Mouse (Mus musculus) large intestine, adult 2 months (tissue): Measurements from ENCODE around the gene Dusp1. TPM values are rescaled to one million over a fixed set of nuclear protein-coding genes. Genes with fewer than 3 reads are reported as not detected.

ENCODE experiments used
- DNase-seq: peaks from one replicate; pipeline ENCODE4 v3.0.0-alpha.2; 2012; ENCODE audit warnings: low read depth, low spot score
- WGBS: fragments of 180-500 bp; shearing (Covaris S2); methylation state at CpG from one replicate; pipeline ENCODE4 v1.1.7; 2018; 5-methylcytosine and 5-hydroxymethylcytosine counted together
- polyA plus RNA-seq: library from polyadenylated mRNA; depleted of rRNA; stranded (reverse); fragments of >200 nt; gene quantifications from 2 replicates; pipeline ENCODE4 v1.2.3, GENCODE M21; 2012; rRNA removed

The Dusp1 gene
- 23.4 and 33.5 TPM in 2 replicates for polyA plus RNA-seq

- under 1% methylated on average over 25 of the region's 25 CpGs for WGBS
- DNase-seq, result no peak
Measured at GRCm38 (mm10) chr17:26561651-26562181, at the start of gene Dusp1. Dusp1 (minus strand) TSS chr17:26562128.

GRCm38 (mm10) chr17:26611328-26611727 is 49.4 kb upstream of the Dusp1 start:
- 62% methylated on average over 7 of the region's 7 CpGs for WGBS
- no peak for DNase-seq

GRCm38 (mm10) chr17:26609820-26610219 is 47.9 kb upstream of the Dusp1 start:
- WGBS, result 87% methylated on average over 8 of the region's 8 CpGs
- DNase-seq, result no peak

- 88% methylated on average over 8 of the region's 8 CpGs for WGBS
- DNase-seq, result no peak
Measured at GRCm38 (mm10) chr17:26608877-26609276, 46.9 kb upstream of the Dusp1 start.

- WGBS, result 79% methylated on average over 3 of the region's 3 CpGs
- no peak for DNase-seq
Measured at GRCm38 (mm10) chr17:26608348-26608747, 46.4 kb upstream of the Dusp1 start.

GRCm38 (mm10) chr17:26606516-26606915 is 44.6 kb upstream of the Dusp1 start:
- no peak for DNase-seq
- WGBS, result 65% methylated on average over 2 of the region's 2 CpGs

- no peak for DNase-seq
- WGBS, result 72% methylated on average over 4 of the region's 4 CpGs
Measured at GRCm38 (mm10) chr17:26605636-26606035, 43.7 kb upstream of the Dusp1 start.

- 83% methylated on average over 8 of the region's 8 CpGs for WGBS
- DNase-seq, result no peak
Measured at GRCm38 (mm10) chr17:26603311-26603710, 41.4 kb upstream of the Dusp1 start.

- DNase-seq, result no peak
- WGBS, result 66% methylated on average over 12 of the region's 12 CpGs
Measured at GRCm38 (mm10) chr17:26602371-26602885, 40.5 kb upstream of the Dusp1 start.

GRCm38 (mm10) chr17:26601926-26602325 is 40.0 kb upstream of the Dusp1 start:
- no peak for DNase-seq
- WGBS, result 77% methylated on average over 6 of the region's 6 CpGs

GRCm38 (mm10) chr17:26601514-26601913 is 39.6 kb upstream of the Dusp1 start:
- no peak for DNase-seq
- 83% methylated on average over 6 of the region's 6 CpGs for WGBS

GRCm38 (mm10) chr17:26600913-26601447 is 39.1 kb upstream of the Dusp1 start:
- WGBS, result 37% methylated on average over 17 of the region's 17 CpGs
- no peak for DNase-seq

- DNase-seq, result no peak
- WGBS, result 74% methylated on average over 5 of the region's 5 CpGs
Measured at GRCm38 (mm10) chr17:26598845-26599244, 36.9 kb upstream of the Dusp1 start.

GRCm38 (mm10) chr17:26596856-26597481 is 35.0 kb upstream of the Dusp1 start:
- no peak for DNase-seq
- 81% methylated on average over 6 of the region's 6 CpGs for WGBS

GRCm38 (mm10) chr17:26596168-26596658 is 34.3 kb upstream of the Dusp1 start:
- no peak for DNase-seq
- WGBS, result 59% methylated on average over 7 of the region's 7 CpGs

GRCm38 (mm10) chr17:26595448-26596167 is 33.7 kb upstream of the Dusp1 start:
- no peak for DNase-seq
- 51% methylated on average over 7 of the region's 7 CpGs for WGBS

- 84% methylated on average over 7 of the region's 7 CpGs for WGBS
- DNase-seq, result no peak
Measured at GRCm38 (mm10) chr17:26594958-26595357, 33.0 kb upstream of the Dusp1 start.

- no peak for DNase-seq
- 88% methylated on average over 7 of the region's 7 CpGs for whole genome bisulfite sequencing
Measured at GRCm38 (mm10) chr17:26594171-26594570, 32.2 kb upstream of the Dusp1 start.

GRCm38 (mm10) chr17:26593199-26593598 is 31.3 kb upstream of the Dusp1 start:
- 94% methylated on average over 5 of the region's 5 CpGs for WGBS

GRCm38 (mm10) chr17:26592510-26592909 is 30.6 kb upstream of the Dusp1 start:
- 80% methylated on average over 4 of the region's 4 CpGs for WGBS
- DNase-seq, result no peak

More at GRCm38 (mm10) chr17:26593199-26593598, 31.3 kb upstream of the Dusp1 start:
- DNase-seq, result no peak
